Mouse (Mus musculus): ENCODE measurements around the gene Fam216b. TPM values are rescaled to one million over a fixed set of nuclear protein-coding genes. Genes with fewer than 3 reads are reported as not detected.

Gene Fam216b
- polyA plus RNA-seq (2014; fragmentation: Nextera tagmentation; extraction: Ambion mirVana), result not detected in 2 replicates

GRCm38 (mm10) chr14:78088907-78089306, at the start of gene Fam216b:
Gene Fam216b, minus strand, starts transcription at chr14:78089007.
- H3K27me3 ChIP-seq (ENCODE audit: control insufficient read depth, insufficient read depth, low read length), result no peaks in the 10 kb centered on the region
- no peaks in the 10 kb centered on the region for H3K9me3 ChIP-seq (ENCODE audit: control insufficient read depth, low read length)
- H3K4me1 ChIP-seq (replicated peaks; ENCODE audit: control insufficient read depth, insufficient read depth, low read length), result 0 out of 2 replicates have a peak, but pooled peaks cover 2% of the 10 kb centered on the region
- no peaks in the 10 kb centered on the region for H3K36me3 ChIP-seq (ENCODE audit: control insufficient read depth, insufficient read depth, low read length)
- no peak within 1 kb of the TSS for H3K4me3 ChIP-seq (ENCODE audit: low read depth, low read length)
- DNase-seq (ENCODE audit: low spot score) (no peak), ATAC-seq (replicated peaks; ENCODE audit: low FRiP score) (no peak)
- H3K9ac ChIP-seq (ENCODE audit: low read length), result no peak within 1 kb of the TSS
- WGBS, result 94% methylated on average over 6 of the region's 6 CpGs
- H3K4me2 ChIP-seq (ENCODE audit: low read depth, low read length, severe bottlenecking), result no peak within 1 kb of the TSS
- H3K27ac ChIP-seq (ENCODE audit: low read depth, low read length), result no peak within 1 kb of the TSS

- Histone ChIP-seq H3K27me3 (ENCODE audit: control insufficient read depth, insufficient read depth, low read length) (no peaks in the 10 kb centered on the region), H3K4me3 (ENCODE audit: low read depth, low read length) (no peak overlapping the region), H3K4me2 (ENCODE audit: low read depth, low read length, severe bottlenecking) (no peak overlapping the region), H3K9ac (ENCODE audit: low read length) (no peak overlapping the region), H3K4me1 (replicated peaks; ENCODE audit: control insufficient read depth, insufficient read depth, low read length) (peaks cover 3% of the 10 kb centered on the region; the same call in 1 of the 2 replicates), H3K9me3 (ENCODE audit: control insufficient read depth, low read length) (no peaks in the 10 kb centered on the region), H3K36me3 (ENCODE audit: control insufficient read depth, insufficient read depth, low read length) (no peaks in the 10 kb centered on the region), H3K27ac (ENCODE audit: low read depth, low read length) (no peak overlapping the region)
- DNase-seq (ENCODE audit: low spot score) (no peak), ATAC-seq (replicated peaks; ENCODE audit: low FRiP score) (peak; percentile 79; the same call in 1 of the 2 replicates)
- WGBS, result 28% methylated on average over 5 of the region's 5 CpGs
Observed at GRCm38 (mm10) chr14:78132368-78133052, 43.7 kb upstream of the Fam216b start.

- Histone ChIP-seq H3K27ac (ENCODE audit: low read depth, low read length) (no peak overlapping the region), H3K4me1 (replicated peaks; ENCODE audit: control insufficient read depth, insufficient read depth, low read length) (0 out of 2 replicates have a peak, but pooled peaks cover 2% of the 10 kb centered on the region), H3K9ac (ENCODE audit: low read length) (no peak overlapping the region), H3K4me3 (ENCODE audit: low read depth, low read length) (no peak overlapping the region), H3K9me3 (ENCODE audit: control insufficient read depth, low read length) (no peaks in the 10 kb centered on the region), H3K27me3 (ENCODE audit: control insufficient read depth, insufficient read depth, low read length) (no peaks in the 10 kb centered on the region), H3K36me3 (ENCODE audit: control insufficient read depth, insufficient read depth, low read length) (no peaks in the 10 kb centered on the region), H3K4me2 (ENCODE audit: low read depth, low read length, severe bottlenecking) (no peak overlapping the region)
- DNase-seq (ENCODE audit: low spot score) (no peak), ATAC-seq (replicated peaks; ENCODE audit: low FRiP score) (no peak)
- 66% methylated on average over 3 of the region's 3 CpGs for WGBS
Observed at GRCm38 (mm10) chr14:78126670-78127069, 37.9 kb upstream of the Fam216b start.

DNA sequence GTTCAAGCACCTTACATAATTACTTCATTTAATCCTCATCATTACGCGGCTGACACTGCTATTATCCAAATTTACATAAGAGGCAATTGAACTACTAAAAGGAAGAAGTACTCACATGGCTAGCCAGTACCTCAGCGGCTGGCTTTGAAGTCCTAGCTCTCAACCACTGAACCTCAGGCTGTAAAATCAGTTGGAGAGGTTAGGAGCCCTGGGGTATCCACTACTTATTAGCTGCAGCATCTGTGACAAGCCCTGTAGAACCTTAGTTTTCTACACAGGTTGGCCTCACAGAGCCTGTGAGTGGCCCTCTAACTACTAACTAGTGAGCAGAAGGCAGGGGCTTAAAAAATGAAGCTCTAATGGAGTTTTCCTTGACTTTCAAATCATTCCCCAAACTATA, 31.5 kb upstream of the Fam216b start:
- DNase-seq (ENCODE audit: low spot score), result no peak
- H3K4me3 ChIP-seq (ENCODE audit: low read depth, low read length), result no peak overlapping the region
- 21% methylated on average over 3 of the region's 3 CpGs for WGBS
- peak; percentile 46; the same call in 1 of the 2 replicates for ATAC-seq (replicated peaks; ENCODE audit: low FRiP score)
- no peak overlapping the region for H3K9ac ChIP-seq (ENCODE audit: low read length)
- no peaks in the 10 kb centered on the region for H3K9me3 ChIP-seq (ENCODE audit: control insufficient read depth, low read length)
- no peaks in the 10 kb centered on the region for H3K36me3 ChIP-seq (ENCODE audit: control insufficient read depth, insufficient read depth, low read length)
- H3K27me3 ChIP-seq (ENCODE audit: control insufficient read depth, insufficient read depth, low read length), result no peaks in the 10 kb centered on the region
- no peak overlapping the region for H3K27ac ChIP-seq (ENCODE audit: low read depth, low read length)
- H3K4me2 ChIP-seq (ENCODE audit: low read depth, low read length, severe bottlenecking), result no peak overlapping the region
- no peaks in the 10 kb centered on the region for H3K4me1 ChIP-seq (replicated peaks; ENCODE audit: control insufficient read depth, insufficient read depth, low read length)

DNA sequence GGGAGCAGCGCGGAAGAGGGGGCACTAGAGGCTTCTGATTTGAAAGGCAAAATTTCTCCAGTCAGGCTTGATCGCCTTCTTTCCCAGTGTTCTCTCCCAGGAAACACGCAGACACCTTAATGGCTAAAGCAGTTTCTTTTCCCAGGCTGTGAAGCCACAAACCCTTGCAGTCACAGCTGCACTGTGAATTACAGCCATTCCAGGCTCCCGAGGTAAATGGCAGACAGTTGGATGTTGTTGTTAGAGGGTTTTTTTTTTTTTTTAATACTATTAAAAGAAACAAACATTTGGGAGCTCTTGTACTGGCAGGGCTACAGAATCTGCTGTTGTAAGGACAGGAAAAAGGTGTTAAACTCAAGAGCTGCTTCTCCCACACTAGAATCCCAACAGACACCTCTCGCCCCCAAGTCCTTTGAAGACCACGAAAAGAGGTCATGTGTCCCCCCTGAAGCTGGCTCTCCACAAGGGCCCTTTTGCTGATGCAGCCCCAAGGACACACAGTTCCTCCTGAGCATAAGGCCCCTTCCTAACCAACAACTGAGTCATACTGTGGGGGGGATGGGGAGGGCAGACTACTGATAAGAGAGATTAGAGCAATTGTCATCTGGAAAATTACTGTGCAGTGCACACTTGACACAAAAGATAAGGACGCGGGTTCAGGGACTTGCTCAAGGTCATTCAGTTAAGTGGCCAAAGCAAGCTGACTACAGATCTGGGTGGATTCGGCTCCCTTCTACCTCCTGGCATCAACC, 30.8 kb upstream of the Fam216b start:
- DNase-seq (ENCODE audit: low spot score), result no peak
- Histone ChIP-seq H3K9me3 (ENCODE audit: control insufficient read depth, low read length) (no peaks in the 10 kb centered on the region), H3K27ac (ENCODE audit: low read depth, low read length) (no peak overlapping the region), H3K9ac (ENCODE audit: low read length) (no peak overlapping the region), H3K36me3 (ENCODE audit: control insufficient read depth, insufficient read depth, low read length) (no peaks in the 10 kb centered on the region), H3K4me1 (replicated peaks; ENCODE audit: control insufficient read depth, insufficient read depth, low read length) (no peaks in the 10 kb centered on the region), H3K4me3 (ENCODE audit: low read depth, low read length) (no peak overlapping the region), H3K27me3 (ENCODE audit: control insufficient read depth, insufficient read depth, low read length) (no peaks in the 10 kb centered on the region), H3K4me2 (ENCODE audit: low read depth, low read length, severe bottlenecking) (no peak overlapping the region)
- ATAC-seq (replicated peaks; ENCODE audit: low FRiP score), result no peak
- WGBS, result 72% methylated on average over 10 of the region's 10 CpGs

GRCm38 (mm10) chr14:78117671-78118070, 28.9 kb upstream of the Fam216b start:
- no peak for ATAC-seq (replicated peaks; ENCODE audit: low FRiP score)

DNA sequence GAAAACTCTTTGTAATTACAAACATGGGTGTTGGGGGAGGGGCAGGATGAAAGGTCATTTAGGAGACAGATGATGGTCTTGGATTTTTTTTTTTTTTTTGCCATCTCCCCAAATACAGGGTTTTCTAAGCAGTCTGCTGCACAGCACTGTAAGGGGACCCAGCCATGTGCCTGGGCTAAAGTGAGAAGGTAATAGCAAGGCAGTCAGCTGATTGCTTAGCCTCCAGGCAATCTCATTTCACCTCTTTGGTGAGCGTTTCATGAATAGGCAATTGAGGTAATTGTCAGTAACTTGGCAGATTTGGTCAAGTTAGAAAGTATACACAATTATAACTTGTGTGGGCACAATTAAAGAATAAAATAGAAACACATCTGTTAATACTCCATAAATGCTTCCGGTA, 28.5 kb upstream of the Fam216b start:
- Histone ChIP-seq H3K4me3 (ENCODE audit: low read depth, low read length) (no peak overlapping the region), H3K4me2 (ENCODE audit: low read depth, low read length, severe bottlenecking) (no peak overlapping the region), H3K27ac (ENCODE audit: low read depth, low read length) (no peak overlapping the region), H3K36me3 (ENCODE audit: control insufficient read depth, insufficient read depth, low read length) (no peaks in the 10 kb centered on the region), H3K27me3 (ENCODE audit: control insufficient read depth, insufficient read depth, low read length) (no peaks in the 10 kb centered on the region), H3K9ac (ENCODE audit: low read length) (no peak overlapping the region), H3K9me3 (ENCODE audit: control insufficient read depth, low read length) (no peaks in the 10 kb centered on the region), H3K4me1 (replicated peaks; ENCODE audit: control insufficient read depth, insufficient read depth, low read length) (no peaks in the 10 kb centered on the region)
- 69% methylated on average over 2 of the region's 2 CpGs for WGBS
- ATAC-seq (replicated peaks; ENCODE audit: low FRiP score), result no peak
- no peak for DNase-seq (ENCODE audit: low spot score)

More at GRCm38 (mm10) chr14:78117671-78118070, 28.9 kb upstream of the Fam216b start:
- Histone ChIP-seq H3K27me3 (ENCODE audit: control insufficient read depth, insufficient read depth, low read length) (no peaks in the 10 kb centered on the region), H3K27ac (ENCODE audit: low read depth, low read length) (no peak overlapping the region), H3K9me3 (ENCODE audit: control insufficient read depth, low read length) (no peaks in the 10 kb centered on the region), H3K4me3 (ENCODE audit: low read depth, low read length) (no peak overlapping the region), H3K36me3 (ENCODE audit: control insufficient read depth, insufficient read depth, low read length) (no peaks in the 10 kb centered on the region), H3K4me2 (ENCODE audit: low read depth, low read length, severe bottlenecking) (no peak overlapping the region), H3K9ac (ENCODE audit: low read length) (no peak overlapping the region), H3K4me1 (replicated peaks; ENCODE audit: control insufficient read depth, insufficient read depth, low read length) (no peaks in the 10 kb centered on the region)
- WGBS, result 77% methylated on average over 4 of the region's 4 CpGs
- no peak for DNase-seq (ENCODE audit: low spot score)

DNA sequence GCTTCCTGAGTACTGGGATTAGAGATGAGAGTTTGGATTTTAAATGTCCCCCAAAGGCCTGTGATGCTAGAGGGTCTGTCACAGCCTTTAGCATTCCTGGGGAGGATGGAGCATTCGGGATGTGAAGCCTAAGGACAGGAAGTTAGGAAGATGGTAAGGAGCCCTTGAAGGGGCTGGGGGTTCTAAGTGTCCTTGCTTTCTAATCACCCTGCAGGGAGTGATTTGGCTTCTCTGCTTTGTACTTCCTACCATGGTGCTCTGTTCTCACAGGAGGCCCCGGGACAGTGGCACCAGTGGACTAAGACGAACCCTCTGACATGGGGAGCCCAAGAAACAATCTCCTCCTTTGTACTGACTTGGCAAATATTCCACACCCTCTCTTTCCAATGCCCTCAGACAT, 23.7 kb upstream of the Fam216b start:
- H3K36me3 ChIP-seq (ENCODE audit: control insufficient read depth, insufficient read depth, low read length), result no peaks in the 10 kb centered on the region
- no peak for DNase-seq (ENCODE audit: low spot score)
- WGBS, result 91% methylated on average over 3 of the region's 3 CpGs

More for the DNA sequence above, 23.7 kb upstream of the Fam216b start:
- Histone ChIP-seq H3K9ac (ENCODE audit: low read length) (no peak overlapping the region), H3K9me3 (ENCODE audit: control insufficient read depth, low read length) (no peaks in the 10 kb centered on the region), H3K4me2 (ENCODE audit: low read depth, low read length, severe bottlenecking) (no peak overlapping the region), H3K4me1 (replicated peaks; ENCODE audit: control insufficient read depth, insufficient read depth, low read length) (no peaks in the 10 kb centered on the region), H3K27me3 (ENCODE audit: control insufficient read depth, insufficient read depth, low read length) (no peaks in the 10 kb centered on the region), H3K27ac (ENCODE audit: low read depth, low read length) (no peak overlapping the region), H3K4me3 (ENCODE audit: low read depth, low read length) (no peak overlapping the region)
- ATAC-seq (replicated peaks; ENCODE audit: low FRiP score), result no peak
